ENCODE assay signal across 20 mouse cellular contexts in genomic region chr2:79442227-79442626, GRCm38 (mm10). TPM values are rescaled to one million over a fixed set of nuclear protein-coding genes. Genes with fewer than 3 reads are reported as not detected.
DNase-seq lines count a peak whose midpoint lies in the region; ATAC-seq and TF ChIP-seq lines count a peak whose summit lies in the region.
"Had no signal": no experiment of that assay in that cellular context is flagged by ENCODE, and none has a peak within 500 bp of the region (broad histone marks: within the 10 kb centered on the region; RNA-seq: fewer than 3 reads in every experiment).

No protein-coding gene starts in this region.

- no peak overlapping the region for H3K4me2 ChIP-seq in heart, embryonic 11.5 days
- H3K4me2 ChIP-seq: embryonic facial prominence, embryonic 12.5 days; forebrain, embryonic 13.5 days; forebrain, embryonic 15.5 days had no signal

- no peak overlapping the region for H3K9ac ChIP-seq in heart, embryonic 11.5 days (ENCODE audit: low read depth, low read length)
- H3K9ac ChIP-seq: embryonic facial prominence, embryonic 12.5 days; forebrain, embryonic 13.5 days; forebrain, embryonic 15.5 days; forebrain, postnatal 0 days had no signal

- H3K4me1 ChIP-seq in cerebellum, adult 2 months (ENCODE audit: control insufficient read depth, insufficient read depth, low read length): peaks cover 22% of the 10 kb centered on the region
- H3K4me1 ChIP-seq in heart, embryonic 11.5 days (ENCODE audit: control insufficient read depth, insufficient read depth, low read length): no peaks in the 10 kb centered on the region
- H3K4me1 ChIP-seq: embryonic facial prominence, embryonic 10.5 days; embryonic facial prominence, embryonic 12.5 days; forebrain, embryonic 13.5 days; forebrain, embryonic 15.5 days had no signal

- no peak for TF ChIP-seq CTCF in cerebellum, adult 2 months (IDR thresholded peaks at IDR 0.05; ENCODE audit: borderline replicate concordance, insufficient read depth, low read depth, low read length)

- peak; percentile 31 to 45 for DNase-seq in cerebellum, adult 2 months
- no peak for DNase-seq in cerebellum, adult 11-12 months
- DNase-seq in cerebellum, adult 9-11 months: peak; percentile 46
- DNase-seq in cerebellum, adult 18-20 months: no peak
- peak; percentile 60 for DNase-seq in heart, adult 11 months
- DNase-seq: adrenal gland, adult 8-10 months; adrenal gland, postnatal 14 days; adrenal gland, postnatal 36 days; B cell, adult 2 months; forebrain, postnatal 0 days had no signal

- no peak overlapping the region for H3K4me3 ChIP-seq in cerebellum, adult 2 months (replicated peaks; ENCODE audit: insufficient read depth, low read depth, low read length)
- H3K4me3 ChIP-seq in heart, embryonic 11.5 days (ENCODE audit: low read depth, low read length): no peak overlapping the region
- H3K4me3 ChIP-seq: embryonic facial prominence, embryonic 10.5 days; embryonic facial prominence, embryonic 12.5 days; forebrain, embryonic 13.5 days; forebrain, embryonic 15.5 days had no signal

- H3K27ac ChIP-seq in cerebellum, adult 2 months (ENCODE audit: insufficient read depth, low read length): peak overlapping the region; percentile 78
- H3K27ac ChIP-seq in heart, embryonic 11.5 days (ENCODE audit: low read depth, low read length): no peak overlapping the region
- H3K27ac ChIP-seq: embryonic facial prominence, embryonic 10.5 days; embryonic facial prominence, embryonic 12.5 days; forebrain, embryonic 13.5 days; forebrain, embryonic 15.5 days had no signal

- WGBS in cerebellum, adult 2 months: 43% methylated on average over 2 of the region's 2 CpGs
- 90% methylated on average over 2 of the region's 2 CpGs for WGBS in heart, embryonic 11.5 days (ENCODE audit: insufficient replicate concordance)

- H3K27me3 ChIP-seq in cerebellum, adult 2 months (ENCODE audit: control insufficient read depth, insufficient read depth, low read length): no peaks in the 10 kb centered on the region
- H3K27me3 ChIP-seq in heart, embryonic 11.5 days (ENCODE audit: control insufficient read depth, insufficient read depth, low read length): no peaks in the 10 kb centered on the region
- H3K27me3 ChIP-seq: CH12.LX; embryonic facial prominence, embryonic 12.5 days; forebrain, embryonic 13.5 days; forebrain, embryonic 15.5 days had no signal

- H3K9me3 ChIP-seq in heart, embryonic 11.5 days (replicated peaks; ENCODE audit: control insufficient read depth, low read length): no peaks in the 10 kb centered on the region
- H3K9me3 ChIP-seq: embryonic facial prominence, embryonic 10.5 days; embryonic facial prominence, embryonic 12.5 days; forebrain, embryonic 13.5 days; forebrain, embryonic 15.5 days; G1E had no signal

- H3K36me3 ChIP-seq in heart, embryonic 11.5 days (ENCODE audit: control insufficient read depth, insufficient read depth, low read length): no peaks in the 10 kb centered on the region
- H3K36me3 ChIP-seq: embryonic facial prominence, embryonic 10.5 days; embryonic facial prominence, embryonic 12.5 days; forebrain, embryonic 15.5 days; G1E had no signal

- no peak for ATAC-seq in heart, embryonic 11.5 days (replicated peaks; ENCODE audit: insufficient number of reproducible peaks, low FRiP score, low TSS enrichment)
- ATAC-seq: activated CD4-positive, CD25-positive, alpha-beta regulatory T cell, adult 4 months; CD4-positive, CD25-positive, alpha-beta regulatory T cell, adult 4 months; forebrain, embryonic 13.5 days; forebrain, embryonic 15.5 days; forebrain, postnatal 0 days; Patski had no signal

- no peak for TF ChIP-seq POLR2A in cerebellum, adult 2 months (IDR thresholded peaks at IDR 0.05; ENCODE audit: borderline replicate concordance, insufficient read depth, low read length)

RNA-seq across cellular contexts. Expression of gene Neurod1, which starts 14.3 kb away (rescaled TPM):
- polyA plus RNA-seq in cerebellum, adult 2 months (2012; rRNA removed): 240 and 303 TPM in 2 replicates
- polyA plus RNA-seq in heart, embryonic 11.5 days (2014; fragmentation: Nextera tagmentation; extraction: Ambion mirVana): 0.18 TPM in 1 of 2 replicates, not detected in the other
- polyA plus RNA-seq: activated CD4-positive, CD25-positive, alpha-beta regulatory T cell, adult 4 months; CD4-positive, CD25-positive, alpha-beta regulatory T cell, adult 4 months; G1E; Patski had no signal

RNA-seq across cellular contexts. Expression of gene Cerkl, which starts 14.4 kb away (rescaled TPM):
- 13.1 and 17.8 TPM in 2 replicates for polyA plus RNA-seq in cerebellum, adult 2 months (2012; rRNA removed)
- polyA plus RNA-seq in heart, embryonic 11.5 days (2014; fragmentation: Nextera tagmentation; extraction: Ambion mirVana): 0.14 and 1.2 TPM in 2 replicates
- polyA plus RNA-seq: Patski had no signal

Comparison
In these comparisons a context has a peak if more than half of its experiments do, and no peak if none do; other contexts are left out.
1. DNase-seq: peak in cerebellum, adult 2 months (2 of 2), cerebellum, adult 9-11 months (single experiment) and heart, adult 11 months (single experiment); none in cerebellum, adult 11-12 months (single experiment) and cerebellum, adult 18-20 months (0 of 2).
2. RNA of gene Neurod1, which starts 14.3 kb away (polyA plus RNA-seq): 240 to 303 TPM in cerebellum, adult 2 months; 0.18 TPM in heart, embryonic 11.5 days; every median in the first group is over 100 times any median in the second.